8 mouse cellular contexts compared by ENCODE assay signal in genomic region chr11:106194155-106194541, GRCm38 (mm10). TPM values are rescaled to one million over a fixed set of nuclear protein-coding genes. Genes with fewer than 3 reads are reported as not detected.
DNase-seq lines count a peak whose midpoint lies in the region; ATAC-seq and TF ChIP-seq lines count a peak whose summit lies in the region.

No protein-coding gene starts in this region.

- H3K36me3 ChIP-seq in testis, adult 2 months (ENCODE audit: control insufficient read depth, insufficient read depth, low read length), result peaks cover 1% of the 10 kb centered on the region; the same call in 1 of the 2 replicates
- H3K36me3 ChIP-seq in liver, embryonic 13.5 days, result peaks cover 27% of the 10 kb centered on the region

- no peak for TF ChIP-seq POLR2A in testis, adult 2 months (IDR thresholded peaks at IDR 0.05; ENCODE audit: control insufficient read depth, low read depth, low read length)

- no peaks in the 10 kb centered on the region for H3K27me3 ChIP-seq in testis, adult 2 months (ENCODE audit: control insufficient read depth, insufficient read depth, low read length)
- H3K27me3 ChIP-seq in liver, embryonic 13.5 days, result no peaks in the 10 kb centered on the region

- no peaks in the 10 kb centered on the region for H3K9me3 ChIP-seq in liver, embryonic 13.5 days (replicated peaks)

- peak overlapping the region; percentile 76 for H3K9ac ChIP-seq in liver, embryonic 13.5 days

- peak overlapping the region; percentile 80 for H3K4me3 ChIP-seq in gastrocnemius, adult 2 months
- peak overlapping the region; percentile 95 for H3K4me3 ChIP-seq in testis, adult 2 months (ENCODE audit: control insufficient read depth, low read depth, low read length)
- peak overlapping the region; percentile 78 for H3K4me3 ChIP-seq in liver, embryonic 13.5 days (replicated peaks)

- H3K27ac ChIP-seq in gastrocnemius, adult 2 months, result peak overlapping the region; percentile 86
- peak overlapping the region; percentile 69 for H3K27ac ChIP-seq in testis, adult 2 months (ENCODE audit: control insufficient read depth, insufficient read depth, low read depth, low read length)
- H3K27ac ChIP-seq in liver, embryonic 13.5 days, result peak overlapping the region; percentile 80

- intact Hi-C loops in gastrocnemius, adult 2 months (cut with DNase I), result no loop called here

- 33% methylated on average over 3 of the region's 3 CpGs for WGBS in liver, embryonic 13.5 days (ENCODE audit: insufficient replicate concordance)

- DNase-seq in gastrocnemius, adult 2 months, result no peak
- DNase-seq in gastrocnemius, postnatal 25 days, result no peak
- DNase-seq in testis, postnatal 10 days (ENCODE audit: low spot score), result no peak
- DNase-seq in liver, embryonic 13.5 days, result no peak
- DNase-seq in urinary bladder, adult 2 months (ENCODE audit: low spot score), result no peak
- no peak for DNase-seq in left cerebral cortex, adult 9 months (ENCODE audit: low spot score in 2 of 2)

- no peaks in the 10 kb centered on the region for H3K4me1 ChIP-seq in testis, adult 2 months (ENCODE audit: control insufficient read depth, insufficient read depth, low read length)
- H3K4me1 ChIP-seq in liver, embryonic 13.5 days (replicated peaks), result peaks cover 42% of the 10 kb centered on the region

- peak overlapping the region; percentile 77 for H3K4me2 ChIP-seq in liver, embryonic 13.5 days

- no peak for TF ChIP-seq CTCF in gastrocnemius, adult 2 months (IDR thresholded peaks at IDR 0.05)
- TF ChIP-seq CTCF in testis, adult 2 months (IDR thresholded peaks at IDR 0.05; ENCODE audit: control insufficient read depth, insufficient read depth, insufficient replicate concordance, low read depth, low read length), result no peak

- ATAC-seq in liver, embryonic 13.5 days (ENCODE audit: low read depth), result no peak
- ATAC-seq in erythroid progenitor cell, adult 5-6 weeks (replicated peaks; ENCODE audit: low FRiP score, poor library complexity, severe bottlenecking), result no peak

RNA-seq across cellular contexts. Expression of gene Strada, which starts 7.8 kb away (rescaled TPM):
- total RNA-seq in gastrocnemius, adult 2 months (2021), result 10 to 100 TPM; 10.0 to 10.5 TPM
- 10 to 100 TPM in 1 of 2 experiments, 1 to 10 TPM in 1; 9.8 to 10.2 TPM for total RNA-seq in gastrocnemius, postnatal 25 days (2021)
- polyA plus RNA-seq in testis, adult 2 months (2012; rRNA removed), result 153 and 157 TPM in 2 replicates
- 9.4 and 10.5 TPM in 2 replicates for polyA plus RNA-seq in liver, embryonic 13.5 days (2015; fragmentation: Nextera tagmentation; extraction: Ambion mirVana)
- 27.1 and 29.6 TPM in 2 replicates for polyA plus RNA-seq in urinary bladder, adult 2 months (2012; rRNA removed)
- 14.1 and 16.3 TPM in 2 replicates for total RNA-seq in erythroid progenitor cell, adult 5-6 weeks (2015; ENCODE audit: low replicate concordance)
- 6.4 and 12.3 TPM in 2 replicates for total RNA-seq in erythroid progenitor cell, adult 5-6 weeks (2017; ENCODE audit: low replicate concordance)

RNA-seq across cellular contexts. Expression of gene Ccdc47, which starts 22.0 kb away (rescaled TPM):
- total RNA-seq in gastrocnemius, adult 2 months (2021), result 10 to 100 TPM; 68.3 to 78.9 TPM
- 10 to 100 TPM; 58.1 to 69.1 TPM for total RNA-seq in gastrocnemius, postnatal 25 days (2021)
- polyA plus RNA-seq in testis, adult 2 months (2012; rRNA removed), result 8.2 and 11.0 TPM in 2 replicates
- polyA plus RNA-seq in liver, embryonic 13.5 days (2015; fragmentation: Nextera tagmentation; extraction: Ambion mirVana), result 41.5 and 50.9 TPM in 2 replicates
- polyA plus RNA-seq in urinary bladder, adult 2 months (2012; rRNA removed), result 61.2 and 68.6 TPM in 2 replicates
- total RNA-seq in erythroid progenitor cell, adult 5-6 weeks (2015; ENCODE audit: low replicate concordance), result 24.1 and 54.9 TPM in 2 replicates
- total RNA-seq in erythroid progenitor cell, adult 5-6 weeks (2017; ENCODE audit: low replicate concordance), result 122 and 130 TPM in 2 replicates

RNA-seq across cellular contexts. Expression of gene Ddx42, which starts 22.6 kb away (rescaled TPM):
- 10 to 100 TPM; 24.3 to 24.7 TPM for total RNA-seq in gastrocnemius, adult 2 months (2021)
- total RNA-seq in gastrocnemius, postnatal 25 days (2021), result 10 to 100 TPM; 20.2 to 20.7 TPM
- 12.0 and 13.2 TPM in 2 replicates for polyA plus RNA-seq in testis, adult 2 months (2012; rRNA removed)
- polyA plus RNA-seq in liver, embryonic 13.5 days (2015; fragmentation: Nextera tagmentation; extraction: Ambion mirVana), result 26.8 and 31.6 TPM in 2 replicates
- polyA plus RNA-seq in urinary bladder, adult 2 months (2012; rRNA removed), result 29.2 and 34.3 TPM in 2 replicates
- 28.9 and 47.6 TPM in 2 replicates for total RNA-seq in erythroid progenitor cell, adult 5-6 weeks (2015; ENCODE audit: low replicate concordance)
- 60.4 and 91.1 TPM in 2 replicates for total RNA-seq in erythroid progenitor cell, adult 5-6 weeks (2017; ENCODE audit: low replicate concordance)

RNA-seq across cellular contexts. Expression of gene Limd2, which starts 33.5 kb away (rescaled TPM):
- 1 to 10 TPM; 1.3 to 1.7 TPM for total RNA-seq in gastrocnemius, adult 2 months (2021)
- 1 to 10 TPM; 1.9 to 3.3 TPM for total RNA-seq in gastrocnemius, postnatal 25 days (2021)
- 1,077 and 1,168 TPM in 2 replicates for polyA plus RNA-seq in testis, adult 2 months (2012; rRNA removed)
- 82.2 and 87.8 TPM in 2 replicates for polyA plus RNA-seq in liver, embryonic 13.5 days (2015; fragmentation: Nextera tagmentation; extraction: Ambion mirVana)
- polyA plus RNA-seq in urinary bladder, adult 2 months (2012; rRNA removed), result 14.8 and 16.5 TPM in 2 replicates
- total RNA-seq in erythroid progenitor cell, adult 5-6 weeks (2015; ENCODE audit: low replicate concordance), result 35.7 and 49.0 TPM in 2 replicates
- 4.8 and 8.7 TPM in 2 replicates for total RNA-seq in erythroid progenitor cell, adult 5-6 weeks (2017; ENCODE audit: low replicate concordance)

RNA-seq across cellular contexts. Expression of gene Gm10840, which starts 33.5 kb away (rescaled TPM):
- not detected for total RNA-seq in gastrocnemius, adult 2 months (2021)
- total RNA-seq in gastrocnemius, postnatal 25 days (2021), result not detected
- polyA plus RNA-seq in testis, adult 2 months (2012; rRNA removed), result 124 and 142 TPM in 2 replicates
- not detected in 2 replicates for polyA plus RNA-seq in liver, embryonic 13.5 days (2015; fragmentation: Nextera tagmentation; extraction: Ambion mirVana)
- polyA plus RNA-seq in urinary bladder, adult 2 months (2012; rRNA removed), result not detected in 2 replicates
- not detected in 2 replicates for total RNA-seq in erythroid progenitor cell, adult 5-6 weeks (2015; ENCODE audit: low replicate concordance)
- not detected in 2 replicates for total RNA-seq in erythroid progenitor cell, adult 5-6 weeks (2017; ENCODE audit: low replicate concordance)
